Mouse (Mus musculus): ENCODE results near the gene Sox6.

The Sox6 gene

DNA sequence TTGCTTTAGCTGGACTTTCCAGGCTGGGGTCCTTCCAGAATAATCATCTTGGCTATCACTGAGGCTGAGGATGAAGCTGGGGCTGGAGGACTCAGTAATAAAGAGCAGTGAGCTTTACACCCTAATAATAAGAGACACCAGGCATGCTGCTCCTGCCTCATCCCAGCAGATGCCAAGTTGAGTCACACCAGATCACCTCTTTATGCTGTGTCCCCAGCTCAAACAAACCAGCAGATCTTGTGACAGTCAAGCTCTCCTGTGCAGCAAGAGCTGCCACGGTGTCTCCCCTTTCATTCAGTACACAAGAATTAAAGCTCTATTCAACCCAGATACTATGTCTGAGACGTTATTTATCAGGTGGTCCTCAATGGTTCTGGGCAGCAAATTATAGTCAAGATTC lies 560.8 kb downstream of the Sox6 start:
- DNase-seq (ENCODE audit: low spot score) = no peak

DNA sequence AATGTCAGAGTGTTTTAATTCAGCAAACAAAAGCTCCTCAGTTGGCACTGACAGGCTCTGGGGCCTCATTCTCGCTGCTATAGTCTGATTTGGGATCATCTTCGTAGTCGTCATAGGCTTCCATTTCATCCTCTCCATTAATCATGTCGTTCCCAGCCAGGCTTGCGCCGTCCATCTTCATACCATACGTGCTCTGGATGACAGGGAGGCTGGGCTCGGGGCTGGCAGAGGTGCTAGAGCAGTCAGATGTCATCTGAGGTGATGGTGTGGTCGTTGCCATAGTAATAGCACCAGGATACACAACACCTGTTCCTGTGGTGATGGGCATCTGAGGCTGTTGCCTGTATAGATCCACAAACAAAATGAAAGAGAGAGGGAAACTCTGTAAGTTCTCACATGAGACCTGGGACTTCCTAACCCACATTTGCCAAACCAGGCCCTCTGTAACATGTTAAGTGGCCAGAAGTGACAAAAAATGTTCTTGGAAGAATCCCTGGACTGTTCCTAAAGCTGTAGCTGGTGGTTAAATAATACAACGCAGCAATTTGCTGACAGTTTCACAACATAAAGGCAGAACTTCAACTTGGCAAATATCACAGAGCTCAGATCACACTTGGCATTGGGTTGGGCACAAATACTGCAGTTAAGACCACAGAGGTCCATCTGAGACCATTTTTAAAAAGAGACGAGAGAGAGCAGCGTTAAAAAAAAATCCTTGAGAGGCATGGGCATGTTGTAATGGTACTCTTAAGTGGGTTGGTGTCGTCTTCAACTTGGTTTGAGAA lies 561.5 kb downstream of the Sox6 start:
- DNase-seq (ENCODE audit: low spot score) = no peak

- DNase-seq (ENCODE audit: low spot score) = no peak
Measured at GRCm38 (mm10) chr7:115475176-115475575, 563.4 kb downstream of the Sox6 start.

- no peak for DNase-seq (ENCODE audit: low spot score)
Measured at GRCm38 (mm10) chr7:115474115-115474514, 564.5 kb downstream of the Sox6 start.

DNA sequence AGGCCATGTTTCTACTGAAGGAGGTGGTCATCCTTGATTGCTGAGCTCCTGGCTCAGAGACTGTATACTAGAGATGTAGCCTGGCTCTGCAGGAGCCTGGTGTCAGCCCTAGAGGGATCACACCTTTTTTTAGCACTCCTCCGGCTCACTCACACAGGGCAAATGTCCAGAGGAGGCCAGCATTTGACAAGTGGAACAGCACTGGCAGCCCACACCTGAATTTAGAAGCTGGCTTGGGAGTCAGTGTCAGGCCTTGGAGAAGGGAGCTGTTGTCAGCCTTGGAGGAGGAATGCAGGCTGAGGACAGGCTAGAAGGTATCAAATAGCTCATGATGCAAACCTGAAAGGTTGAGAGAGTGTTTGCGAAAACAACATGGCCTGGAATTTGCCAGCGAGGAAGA lies 565.7 kb downstream of the Sox6 start:
- DNase-seq (ENCODE audit: low spot score) = no peak

DNA sequence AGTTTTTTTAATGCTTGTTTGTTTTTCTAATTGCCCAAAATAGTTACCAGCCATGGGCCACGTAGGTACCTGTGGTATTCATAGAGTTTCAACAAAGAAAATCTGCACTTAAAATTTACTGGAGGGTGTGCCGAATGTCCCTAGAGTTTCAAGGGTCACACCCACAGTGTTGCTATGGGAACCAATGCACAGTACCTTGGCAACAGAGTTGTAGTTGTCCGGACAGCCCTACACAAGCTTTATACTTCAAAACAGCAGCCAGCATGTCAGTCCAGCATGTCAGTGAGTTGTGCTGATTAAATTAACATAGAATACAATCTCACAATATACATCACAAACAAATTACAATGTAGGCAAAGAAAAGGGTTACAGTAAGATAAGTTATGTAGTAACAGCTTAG lies 567.1 kb downstream of the Sox6 start:
- DNase-seq (ENCODE audit: low spot score) = no peak

DNA sequence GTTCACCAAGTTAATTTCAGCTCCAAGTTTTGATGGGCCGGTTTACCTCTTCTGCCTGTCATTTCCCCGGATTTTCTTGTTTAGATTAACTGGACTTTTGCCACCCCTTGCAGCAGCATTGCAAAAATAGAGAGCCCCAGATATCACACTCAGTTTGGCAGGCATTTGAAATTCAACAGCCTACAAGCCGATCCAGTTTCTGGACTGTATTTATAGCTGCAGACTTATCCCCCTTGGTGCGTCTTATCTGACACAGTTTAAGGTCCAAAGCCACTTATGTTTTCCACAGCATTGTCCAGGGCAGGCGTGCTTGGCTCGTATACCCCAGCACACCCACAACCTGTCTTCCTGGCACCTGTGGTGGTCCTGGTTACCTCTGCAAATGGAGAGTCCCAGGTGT lies 571.8 kb downstream of the Sox6 start:
- DNase-seq (ENCODE audit: low spot score) = no peak

DNA sequence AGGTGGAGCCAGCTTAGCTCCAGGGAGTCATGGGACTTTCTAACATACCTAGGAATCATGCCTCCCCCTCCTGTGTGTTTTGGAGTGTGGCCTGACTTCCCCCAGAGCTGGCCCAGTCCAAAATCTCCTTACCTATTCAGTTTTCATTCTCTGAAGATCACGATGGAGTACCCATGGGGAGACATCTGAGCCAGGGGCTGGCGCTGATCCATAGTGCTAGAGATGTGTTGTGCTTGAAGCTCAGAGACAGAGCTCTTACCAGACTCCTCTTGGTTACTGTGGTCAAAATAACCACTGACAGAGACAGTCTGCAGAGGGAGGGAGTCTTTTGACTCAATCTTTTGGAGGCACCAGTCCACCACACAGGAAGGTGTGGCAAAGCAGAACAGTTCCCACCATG lies 575.2 kb downstream of the Sox6 start:
- no peak for DNase-seq (ENCODE audit: low spot score)

- no peak for DNase-seq (ENCODE audit: low spot score)
Measured at GRCm38 (mm10) chr7:115462276-115462675, 576.3 kb downstream of the Sox6 start.

GRCm38 (mm10) chr7:115454988-115455387 lies 583.6 kb downstream of the Sox6 start:
- no peak for DNase-seq (ENCODE audit: low spot score)

GRCm38 (mm10) chr7:115453713-115454073 lies 584.9 kb downstream of the Sox6 start:
- no peak for DNase-seq (ENCODE audit: low spot score)

DNA sequence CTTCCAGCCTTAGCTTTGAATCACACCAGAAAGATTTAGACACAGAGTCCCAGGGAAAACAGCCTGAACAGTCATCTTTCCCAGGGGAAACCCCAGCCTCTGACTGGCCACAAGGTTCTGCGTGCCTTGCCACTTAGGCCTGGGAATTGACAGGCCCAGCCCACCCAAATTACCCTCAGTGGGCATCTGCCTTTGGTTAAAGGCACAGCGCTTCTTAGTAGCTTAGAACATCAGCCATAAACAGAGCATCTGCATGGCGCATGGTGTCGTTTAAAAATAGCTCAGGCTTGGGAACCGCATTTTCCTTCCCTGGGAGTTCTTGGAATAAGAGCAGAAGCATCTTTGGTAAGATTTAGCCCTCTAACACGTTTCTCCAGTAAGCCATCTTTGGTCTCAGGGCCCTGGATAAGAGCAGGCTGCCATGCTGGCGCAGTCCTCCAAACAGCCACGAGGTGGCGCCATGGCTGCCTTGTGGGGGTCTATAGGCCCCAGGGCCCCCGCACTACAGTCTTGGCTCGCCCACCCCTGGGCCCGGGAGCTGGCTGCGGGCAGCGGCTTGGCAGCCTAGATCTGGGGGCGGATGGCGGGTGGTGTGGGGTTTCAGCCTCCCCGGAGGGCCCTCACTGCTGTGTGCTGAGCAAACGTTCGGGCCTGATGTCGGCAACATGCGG lies 585.4 kb downstream of the Sox6 start:
- no peak for DNase-seq (ENCODE audit: low spot score)

DNA sequence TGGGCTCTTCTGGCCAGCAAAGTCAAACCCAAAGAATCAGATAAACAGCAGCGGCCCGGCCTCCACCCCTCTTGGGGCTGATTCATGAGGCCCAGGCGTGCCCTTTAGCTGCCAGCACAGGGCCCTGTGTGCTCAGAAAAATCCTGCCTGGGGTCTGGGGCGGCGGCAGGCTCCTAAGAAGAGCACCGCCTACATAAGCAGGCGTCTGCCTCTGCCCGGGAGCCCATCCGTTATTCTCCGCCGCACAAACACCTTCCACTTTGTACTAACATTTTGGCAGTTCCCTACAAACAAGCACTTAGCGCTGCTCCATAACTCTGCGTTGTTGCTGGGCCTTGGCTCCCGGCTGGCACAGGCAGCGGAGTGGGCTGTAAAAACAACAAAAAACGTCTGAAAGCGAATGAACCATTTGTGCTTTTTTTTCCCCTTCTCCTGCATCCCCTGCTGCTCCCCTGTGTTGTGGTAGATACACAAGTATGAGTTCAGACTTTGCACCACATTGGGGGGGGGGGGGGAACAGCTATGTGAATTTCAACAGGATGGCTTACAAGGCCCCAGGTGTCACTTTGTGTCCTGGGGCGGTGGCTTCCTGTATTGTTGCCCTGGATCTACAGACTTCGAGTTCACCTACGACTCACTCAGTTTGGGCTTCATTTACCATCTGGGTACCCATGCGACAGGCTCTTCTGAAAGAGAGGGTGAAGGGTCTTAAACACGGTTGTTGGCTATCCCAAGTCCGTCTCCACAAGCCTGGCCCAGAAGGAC lies 588.0 kb downstream of the Sox6 start:
- no peak for DNase-seq (ENCODE audit: low spot score)

GRCm38 (mm10) chr7:115448403-115449025 lies 590.1 kb downstream of the Sox6 start:
- DNase-seq (ENCODE audit: low spot score) = no peak

DNA sequence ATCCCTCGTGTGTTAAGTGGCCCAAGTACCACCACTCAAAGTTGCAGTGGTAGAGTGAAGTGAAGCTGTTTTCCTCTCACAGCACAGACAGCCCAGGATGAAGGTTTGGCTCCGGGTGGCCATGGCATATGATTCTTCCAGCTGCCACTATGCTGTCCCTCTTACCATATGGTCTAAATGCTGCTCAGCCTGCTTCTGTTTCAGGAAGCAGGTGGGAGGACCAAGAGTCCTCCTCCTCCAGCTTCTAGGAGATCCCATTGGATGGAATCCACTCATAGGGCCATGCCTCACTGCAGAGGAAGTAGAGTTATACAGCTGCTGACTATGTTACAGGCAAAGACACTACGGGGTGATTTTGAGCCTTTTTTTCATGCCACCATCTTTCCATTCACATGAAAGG lies 591.5 kb downstream of the Sox6 start:
- no peak for DNase-seq (ENCODE audit: low spot score)

GRCm38 (mm10) chr7:115446481-115447016 lies 592.0 kb downstream of the Sox6 start:
- no peak for DNase-seq (ENCODE audit: low spot score)

DNA sequence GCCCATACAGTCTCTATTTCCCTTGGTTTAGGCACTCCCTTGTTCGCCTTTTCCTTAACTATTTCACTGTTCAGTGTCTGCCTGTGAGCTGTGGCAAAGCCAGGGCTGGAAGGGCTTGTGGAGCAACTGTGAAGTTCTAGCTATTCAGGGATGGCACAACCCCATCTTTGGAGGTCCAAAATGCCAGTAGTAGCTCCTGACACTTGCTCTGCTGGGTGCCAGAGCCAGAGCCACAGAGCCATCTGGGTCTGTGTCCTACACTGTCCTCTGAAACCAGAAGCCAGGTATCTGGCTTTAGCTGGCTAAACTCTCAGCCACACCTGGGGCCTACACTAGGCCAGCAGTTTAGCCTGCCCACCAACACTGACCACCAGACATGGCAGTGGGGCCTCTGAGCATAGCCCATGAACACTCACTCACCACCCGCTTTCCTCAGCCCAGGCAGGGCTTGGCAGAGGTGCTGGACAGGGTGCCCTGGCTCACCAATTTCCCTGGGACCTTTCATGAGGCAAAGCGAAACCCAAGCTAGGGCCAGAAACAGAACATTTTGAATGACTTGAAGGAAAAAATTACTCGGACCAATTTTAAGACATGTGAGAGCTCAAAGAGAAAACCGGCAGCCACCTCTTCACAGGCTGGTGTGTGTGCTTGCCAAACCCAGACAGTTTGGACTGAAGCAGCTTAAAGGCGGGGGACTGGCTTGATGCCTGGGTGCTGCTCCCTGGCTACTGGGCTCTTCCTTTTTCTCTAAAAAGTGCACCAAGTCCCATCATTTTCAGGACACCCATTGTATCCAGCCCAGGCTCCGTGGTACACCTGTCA lies 612.2 kb downstream of the Sox6 start:
- no peak for DNase-seq (ENCODE audit: low spot score)

- DNase-seq (ENCODE audit: low spot score) = no peak
Measured at GRCm38 (mm10) chr7:115422828-115423227, 615.8 kb downstream of the Sox6 start.

GRCm38 (mm10) chr7:115420960-115421359 lies 617.6 kb downstream of the Sox6 start:
- DNase-seq (ENCODE audit: low spot score) = no peak
